Mouse (Mus musculus) heart, adult 2 months (tissue): Measurements from ENCODE around the gene Mbd5.

ENCODE experiments used
- CTCF ChIP-seq: fragments of 200-600 bp; IDR thresholded peaks from 2 replicates; pipeline ENCODE4 v1.8.1; 2022; ENCODE audit warnings: antibody characterized with exemption, mild to moderate bottlenecking, moderate library complexity
- EP300 ChIP-seq: fragments of 200-500 bp; IDR thresholded peaks from 2 replicates; pipeline ENCODE4 v1.6.1; 2011; ENCODE audit warnings: low read depth, low read length, control low read depth; ENCODE audit not compliant: insufficient read depth
- POLR2A ChIP-seq: fragments of 200-500 bp; IDR thresholded peaks from 2 replicates; pipeline ENCODE4 v1.6.1; 2011; ENCODE audit warnings: mild to moderate bottlenecking, low read depth, low read length, control low read depth; ENCODE audit not compliant: insufficient read depth

GRCm38 (mm10) chr2:49160232-49160947, 211.1 kb downstream of the Mbd5 start:
- no peak for TF ChIP-seq CTCF
- no peak for TF ChIP-seq POLR2A
- TF ChIP-seq EP300 = no peak
